Mouse (Mus musculus): ENCODE measurements around the gene Rbm41. TPM values are rescaled to one million over a fixed set of nuclear protein-coding genes. Genes with fewer than 3 reads are reported as not detected.

The Rbm41 gene
- 1 to 10 TPM; 5.4 to 7.0 TPM for total RNA-seq (2021)
- long read RNA-seq, experiment 1, partial matches to known transcripts: 1 of 1 reads
- long read RNA-seq, experiment 1, other reads (novel, unspliced or antisense): 0 of 1 reads
- long read RNA-seq, experiment 2: 0 reads

DNA sequence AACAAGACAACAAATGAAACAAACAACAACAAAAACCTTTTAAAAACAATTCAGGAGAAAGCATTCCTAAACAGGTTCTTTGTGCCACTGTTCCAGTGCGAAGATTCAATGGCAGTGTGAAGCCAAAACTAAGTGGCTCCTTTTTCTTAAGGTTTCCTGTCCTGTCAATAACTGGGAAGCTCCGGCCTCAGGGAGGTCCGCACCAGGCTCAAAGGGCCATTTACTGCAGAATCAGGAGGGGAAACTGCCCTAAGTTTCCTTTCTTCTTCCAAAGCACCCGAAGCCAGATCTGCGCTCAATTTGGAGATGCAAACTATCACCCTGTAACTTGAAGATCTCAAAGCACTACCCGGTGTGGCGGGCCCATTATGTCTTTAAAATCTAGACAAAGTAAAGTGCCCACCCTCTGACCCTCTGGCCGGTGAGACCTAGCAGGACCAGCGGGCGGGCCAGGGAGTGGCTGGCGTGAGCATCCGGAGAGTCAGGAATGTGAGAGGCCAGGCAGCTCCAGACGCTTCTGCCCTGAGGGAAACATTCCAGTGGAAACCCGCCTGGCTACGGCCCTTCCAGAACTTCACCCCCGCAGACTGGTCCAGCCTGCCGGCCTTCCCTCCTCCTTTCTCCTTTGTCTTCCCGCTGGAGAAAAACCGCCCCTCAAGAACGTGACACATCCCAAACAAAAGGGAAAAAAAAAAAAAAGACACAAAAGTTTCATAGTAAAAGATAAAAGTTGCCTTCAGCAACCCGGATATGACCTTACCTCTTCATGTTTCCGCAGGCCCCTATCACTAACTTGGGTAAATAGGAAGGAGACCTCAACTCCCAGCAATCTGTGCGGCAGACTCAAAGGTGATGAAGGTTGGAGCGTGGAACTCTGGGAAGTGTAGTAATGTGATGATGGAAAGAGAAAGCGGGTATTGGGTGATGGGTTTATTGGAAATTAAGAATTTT is at the start of gene Rbm41:
Gene Rbm41 (minus strand): TSS at position 856 of the 951 bp plus-strand sequence.
- H3K27ac ChIP-seq: peak within 1 kb of the TSS; percentile 82
- TF ChIP-seq CTCF (IDR thresholded peaks at IDR 0.05): no peak
- peak; percentile 39 for DNase-seq
- intact Hi-C loops (cut with DNase I): no loop called here
- H3K4me3 ChIP-seq: peak within 1 kb of the TSS; percentile 72

- no peak overlapping the region for H3K27ac ChIP-seq
- intact Hi-C loops (cut with DNase I): no loop called here
- no peak for TF ChIP-seq CTCF (IDR thresholded peaks at IDR 0.05)
- peak overlapping the region; percentile 72 for H3K4me3 ChIP-seq
- no peak for DNase-seq
Measured at GRCm38 (mm10) chrX:139998691-139999065, 283 bp upstream of the Rbm41 start.

- no peak overlapping the region for H3K4me3 ChIP-seq
- TF ChIP-seq CTCF (IDR thresholded peaks at IDR 0.05): no peak
- DNase-seq: no peak
- no peak overlapping the region for H3K27ac ChIP-seq
- intact Hi-C loops (cut with DNase I): no loop called here
Measured at GRCm38 (mm10) chrX:139982115-139982514, 16.3 kb downstream of the Rbm41 start.

- Histone ChIP-seq H3K4me3 (no peak overlapping the region), H3K27ac (no peak overlapping the region)
- TF ChIP-seq CTCF (IDR thresholded peaks at IDR 0.05): no peak
- DNase-seq: no peak
- intact Hi-C loops (cut with DNase I): no loop called here
Measured at GRCm38 (mm10) chrX:139933507-139933906, 64.9 kb downstream of the Rbm41 start.

GRCm38 (mm10) chrX:139932472-139932871 is 65.9 kb downstream of the Rbm41 start:
- intact Hi-C loops (cut with DNase I): no loop called here
- no peak overlapping the region for H3K4me3 ChIP-seq
- TF ChIP-seq CTCF (IDR thresholded peaks at IDR 0.05): peak; percentile 25; the same call in 1 of the 2 replicates
- no peak overlapping the region for H3K27ac ChIP-seq
- DNase-seq: no peak

- TF ChIP-seq CTCF (IDR thresholded peaks at IDR 0.05): no peak
- Histone ChIP-seq H3K4me3 (no peak overlapping the region), H3K27ac (no peak overlapping the region)
- no peak for DNase-seq
- intact Hi-C loops (cut with DNase I): no loop called here
Measured at GRCm38 (mm10) chrX:139920572-139920971, 77.8 kb downstream of the Rbm41 start.

DNA sequence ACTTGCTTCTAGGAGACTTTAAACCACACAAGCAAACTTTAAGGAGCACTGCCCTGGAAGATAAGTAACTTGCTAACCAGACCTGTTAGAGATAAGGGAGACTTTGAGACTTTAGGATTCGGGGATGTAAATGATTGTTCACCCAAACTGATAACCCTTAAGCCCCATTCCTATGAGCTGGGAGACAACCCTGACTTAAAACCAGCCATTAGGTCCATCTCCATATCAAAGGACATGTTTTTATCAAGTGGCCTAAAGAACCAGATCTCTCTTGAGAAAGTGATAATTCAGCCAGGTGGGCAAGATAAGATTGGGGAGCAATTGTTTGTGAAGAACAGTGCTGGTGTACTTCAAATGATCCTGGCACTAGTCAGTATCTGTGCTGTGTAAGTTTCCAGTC is 107.0 kb downstream of the Rbm41 start:
- Histone ChIP-seq H3K4me3 (no peak overlapping the region), H3K27ac (no peak overlapping the region)
- no peak for DNase-seq
- intact Hi-C loops (cut with DNase I): no loop called here
- TF ChIP-seq CTCF (IDR thresholded peaks at IDR 0.05): no peak

- no peak overlapping the region for H3K27ac ChIP-seq
- no peak for DNase-seq
- H3K4me3 ChIP-seq: no peak overlapping the region
- intact Hi-C loops (cut with DNase I): no loop called here
- no peak for TF ChIP-seq CTCF (IDR thresholded peaks at IDR 0.05)
Measured at GRCm38 (mm10) chrX:139883221-139883620, 115.2 kb downstream of the Rbm41 start.

GRCm38 (mm10) chrX:139877936-139878335 is 120.5 kb downstream of the Rbm41 start:
- H3K4me3 ChIP-seq: no peak overlapping the region
- TF ChIP-seq CTCF (IDR thresholded peaks at IDR 0.05): no peak
- intact Hi-C loops (cut with DNase I): no loop called here
- no peak overlapping the region for H3K27ac ChIP-seq
- peak; percentile 15 for DNase-seq

GRCm38 (mm10) chrX:139877105-139877504 is 121.3 kb downstream of the Rbm41 start:
- intact Hi-C loops (cut with DNase I): no loop called here
- Histone ChIP-seq H3K4me3 (no peak overlapping the region), H3K27ac (no peak overlapping the region)
- TF ChIP-seq CTCF (IDR thresholded peaks at IDR 0.05): no peak
- DNase-seq: no peak

GRCm38 (mm10) chrX:139870938-139871791 is 127.2 kb downstream of the Rbm41 start, which contains the start of gene Morc4:
Gene Morc4 (minus strand): TSS chrX:139871677.
- DNase-seq: peak; percentile 76
- H3K27ac ChIP-seq: peak within 1 kb of the TSS; percentile 72

DNA sequence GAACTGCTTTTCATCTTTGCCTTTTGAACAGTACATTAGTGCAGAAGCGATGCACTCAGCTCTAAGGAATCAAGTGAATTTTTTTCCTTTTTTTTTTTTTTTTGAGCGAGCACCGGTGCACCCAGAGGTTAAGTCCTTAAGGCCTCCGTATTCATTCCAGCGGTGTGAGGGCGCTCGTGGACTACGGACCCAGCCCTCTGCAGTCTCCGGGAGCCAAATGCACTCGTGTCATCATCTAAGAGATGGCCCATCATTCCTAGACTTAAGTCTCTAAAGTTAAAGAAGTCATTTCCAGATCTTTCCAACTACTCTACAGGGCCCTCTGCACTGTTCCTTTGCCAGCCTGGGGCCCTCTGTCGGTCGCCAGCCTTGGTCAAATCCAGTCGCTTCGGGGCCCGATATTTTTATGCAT is 128.1 kb downstream of the Rbm41 start:
- Histone ChIP-seq H3K4me3 (peak overlapping the region; percentile 86), H3K27ac (peak overlapping the region; percentile 56)
- intact Hi-C loops (cut with DNase I): no loop called here
- TF ChIP-seq CTCF (IDR thresholded peaks at IDR 0.05): peak; percentile 50
- peak; percentile 61 for DNase-seq

More at GRCm38 (mm10) chrX:139870938-139871791, 127.2 kb downstream of the Rbm41 start, which contains the start of gene Morc4:
- intact Hi-C loops (cut with DNase I): no loop called here
- peak within 1 kb of the TSS; percentile 86 for H3K4me3 ChIP-seq
- no peak for TF ChIP-seq CTCF (IDR thresholded peaks at IDR 0.05)

Measured in gastrocnemius, adult 2 months (tissue).